Mouse (Mus musculus) cerebellum, adult 2 months (tissue): ENCODE measurements around the gene Alk.

Experiments
- CTCF ChIP-seq: fragments of 200-500 bp; IDR thresholded peaks from 2 replicates; pipeline ENCODE4 v1.5.1; 2011; ENCODE audit warnings: low read depth, mild to moderate bottlenecking, control low read depth, low read length, moderate library complexity, borderline replicate concordance; ENCODE audit not compliant: insufficient read depth
- POLR2A ChIP-seq: fragments of 200-500 bp; IDR thresholded peaks from 2 replicates; pipeline ENCODE4 v1.6.1; 2011; ENCODE audit warnings: low read length, control low read depth, borderline replicate concordance; ENCODE audit not compliant: insufficient read depth

- TF ChIP-seq POLR2A (no peak), CTCF (no peak)
Measured at GRCm38 (mm10) chr17:72068176-72068575, 536.3 kb downstream of the Alk start.
